Mouse (Mus musculus): ENCODE data around the gene Dennd1b. TPM values are rescaled to one million over a fixed set of nuclear protein-coding genes. Genes with fewer than 3 reads are reported as not detected.
A peak's percentile ranks its signal among the peaks of the same experiment; 100 is the strongest.

Dennd1b gene
- polyA plus RNA-seq, 1 experiment from 2014 or later: 11.1 TPM

DNA sequence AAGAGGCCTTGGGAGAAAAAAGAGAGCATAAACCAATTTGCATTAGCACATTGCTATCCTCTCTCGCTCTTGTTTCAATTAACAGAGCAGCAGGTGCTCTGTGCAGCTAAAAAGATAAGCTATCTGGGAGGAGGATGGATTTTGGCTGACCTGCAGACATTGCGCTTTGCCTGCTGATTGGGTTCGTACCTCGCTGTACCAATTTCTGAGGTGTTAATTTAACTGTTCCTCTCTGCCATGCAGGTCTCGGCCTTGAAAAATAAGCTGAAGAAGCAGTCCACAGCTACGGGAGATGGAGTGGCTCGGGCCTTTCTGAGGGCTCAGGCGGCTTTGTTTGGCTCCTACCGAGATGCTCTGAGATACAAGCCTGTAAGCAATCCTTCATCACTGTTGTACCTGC, 138.5 kb downstream of the Dennd1b start:
- H3K27me3 ChIP-seq: no peaks in the 10 kb centered on the region
- H3K4me3 ChIP-seq: no peak overlapping the region
- WGBS: 75% methylated on average over 9 of the region's 9 CpGs
- H3K9me3 ChIP-seq: no peaks in the 10 kb centered on the region
- H3K36me3 ChIP-seq: peaks cover 30% of the 10 kb centered on the region
- peak overlapping the region; percentile 66; the same call in 1 of the 2 replicates for H3K27ac ChIP-seq
- H3K9ac ChIP-seq: no peak overlapping the region
- H3K4me2 ChIP-seq: no peak overlapping the region
- ATAC-seq (ENCODE audit: low FRiP score): no peak; the same call in 1 of the 2 replicates
- no peaks in the 10 kb centered on the region for H3K4me1 ChIP-seq (replicated peaks)

DNA sequence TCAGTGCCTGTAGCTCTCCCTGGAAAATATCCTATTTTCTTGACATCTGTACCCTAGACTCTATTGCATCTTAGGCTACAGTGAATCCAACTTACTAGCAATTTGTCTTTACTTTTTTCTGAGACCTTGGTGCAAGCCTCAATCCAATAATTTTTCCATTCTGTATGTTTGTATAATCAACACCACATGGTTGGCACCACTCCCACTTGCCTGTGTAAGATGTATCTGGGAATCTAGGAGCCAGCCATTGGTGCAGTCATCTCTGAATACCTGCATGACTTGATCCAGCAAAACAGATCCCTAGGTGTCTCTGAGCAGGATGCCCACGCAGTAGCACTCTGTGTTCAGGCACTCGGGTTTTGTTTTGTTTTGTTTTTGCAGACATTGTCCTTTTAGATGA, 145.0 kb downstream of the Dennd1b start:
- Histone ChIP-seq H3K27ac (no peak overlapping the region), H3K36me3 (peaks cover 21% of the 10 kb centered on the region), H3K4me1 (replicated peaks) (no peaks in the 10 kb centered on the region), H3K9me3 (no peaks in the 10 kb centered on the region), H3K4me3 (no peak overlapping the region), H3K27me3 (no peaks in the 10 kb centered on the region), H3K9ac (no peak overlapping the region), H3K4me2 (no peak overlapping the region)
- ATAC-seq (ENCODE audit: low FRiP score): no peak
- WGBS: 88% methylated on average over 2 of the region's 2 CpGs

DNA sequence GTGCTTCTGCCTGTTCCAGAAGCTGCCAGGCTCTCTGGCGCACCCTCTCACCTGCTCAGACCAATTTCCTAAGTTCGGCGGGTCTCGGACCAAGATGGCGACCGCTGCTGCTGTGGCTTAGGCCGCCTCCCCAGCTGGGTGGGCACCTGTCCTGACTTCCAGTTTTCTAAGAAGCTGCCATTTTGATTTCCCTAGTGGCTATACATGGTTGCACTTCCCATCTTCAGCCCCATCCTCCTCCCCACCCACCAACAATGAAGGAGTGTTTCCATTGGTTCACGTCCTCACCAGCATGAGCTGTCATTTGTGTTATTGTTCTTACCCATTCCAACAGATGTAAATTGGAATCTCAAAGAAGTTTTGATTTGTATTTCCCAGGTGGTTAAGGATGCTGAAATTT, 159.4 kb downstream of the Dennd1b start:
- Histone ChIP-seq H3K36me3 (0 out of 2 replicates have a peak, but pooled peaks cover 4% of the 10 kb centered on the region), H3K27me3 (no peaks in the 10 kb centered on the region), H3K4me1 (replicated peaks) (no peaks in the 10 kb centered on the region), H3K9ac (no peak overlapping the region), H3K4me2 (no peak overlapping the region), H3K4me3 (no peak overlapping the region), H3K9me3 (no peaks in the 10 kb centered on the region), H3K27ac (no peak overlapping the region)
- WGBS: 99% methylated on average over 8 of the region's 8 CpGs
- no peak for ATAC-seq (ENCODE audit: low FRiP score)

DNA sequence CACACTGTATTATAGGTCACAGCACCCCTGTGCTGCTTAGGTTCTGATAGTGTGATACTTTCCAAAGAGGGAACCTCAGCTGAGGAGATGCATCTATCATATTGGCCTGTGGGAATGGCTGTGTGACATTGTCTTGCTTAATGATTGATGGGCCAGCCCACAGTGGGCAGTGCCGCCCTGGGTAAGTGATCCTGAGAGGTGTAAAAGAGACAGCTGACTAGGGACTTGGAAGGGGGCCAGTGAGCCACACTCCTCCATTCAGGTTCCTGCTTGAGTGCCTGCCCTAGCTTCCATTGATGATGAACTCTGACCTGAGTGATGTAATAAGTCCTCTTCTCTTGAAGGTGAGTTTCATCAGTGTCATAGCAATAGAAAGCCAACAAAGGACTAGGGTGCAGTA, 176.4 kb downstream of the Dennd1b start:
- ATAC-seq (ENCODE audit: low FRiP score): no peak
- WGBS: 43% methylated on average over 1 of the region's 1 CpGs
- no peaks in the 10 kb centered on the region for H3K9me3 ChIP-seq
- 0 out of 2 replicates have a peak, but pooled peaks cover 3% of the 10 kb centered on the region for H3K4me1 ChIP-seq (replicated peaks)
- H3K4me2 ChIP-seq: no peak overlapping the region
- H3K27me3 ChIP-seq: no peaks in the 10 kb centered on the region
- peaks cover 9% of the 10 kb centered on the region for H3K36me3 ChIP-seq
- H3K9ac ChIP-seq: no peak overlapping the region
- H3K4me3 ChIP-seq: no peak overlapping the region
- no peak overlapping the region for H3K27ac ChIP-seq

DNA sequence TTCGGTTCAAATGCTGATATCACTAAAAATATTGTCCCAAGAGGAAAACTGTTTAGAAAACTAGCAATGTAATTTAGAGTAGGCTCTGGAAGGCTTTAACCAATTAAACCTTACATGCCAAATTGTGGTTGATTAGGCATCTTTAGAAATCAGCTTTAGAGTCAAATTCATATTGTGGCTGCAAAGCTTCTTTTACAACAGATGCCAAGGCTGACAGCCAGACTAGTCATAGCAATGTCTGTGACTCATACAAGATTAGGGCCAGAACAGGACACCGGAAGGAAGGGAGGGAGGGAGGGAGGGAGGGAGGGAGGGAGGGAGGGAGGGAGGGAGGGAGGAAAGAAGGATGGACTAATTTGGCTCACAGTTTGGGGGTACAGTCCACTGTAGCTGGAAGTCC, 182.3 kb downstream of the Dennd1b start:
- H3K4me1 ChIP-seq (replicated peaks): no peaks in the 10 kb centered on the region
- 98% methylated on average over 2 of the region's 2 CpGs for WGBS
- H3K27me3 ChIP-seq: no peaks in the 10 kb centered on the region
- no peak for ATAC-seq (ENCODE audit: low FRiP score)
- H3K9me3 ChIP-seq: no peaks in the 10 kb centered on the region
- H3K4me2 ChIP-seq: no peak overlapping the region
- H3K27ac ChIP-seq: no peak overlapping the region
- H3K9ac ChIP-seq: no peak overlapping the region
- no peak overlapping the region for H3K4me3 ChIP-seq
- H3K36me3 ChIP-seq: peaks cover 9% of the 10 kb centered on the region

DNA sequence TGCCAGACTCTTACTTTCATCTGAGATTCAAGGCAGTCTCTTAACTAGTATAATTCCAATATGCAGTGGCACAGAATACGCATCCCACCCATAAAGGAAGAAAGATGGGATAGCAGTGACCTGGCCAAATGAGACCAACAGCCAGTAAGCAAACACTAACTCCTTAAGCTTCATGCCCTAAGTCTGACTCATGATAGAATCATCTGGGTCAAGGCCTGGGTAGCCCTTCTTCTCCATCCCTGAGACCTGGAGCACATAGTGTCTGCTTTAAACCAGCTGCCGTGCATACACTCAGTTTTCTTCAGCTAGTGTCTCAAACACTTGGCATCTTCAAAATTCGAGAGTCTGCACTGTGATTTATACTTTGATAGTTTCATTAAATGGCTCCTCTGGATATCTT, 183.1 kb downstream of the Dennd1b start:
- Histone ChIP-seq H3K36me3 (peaks cover 9% of the 10 kb centered on the region), H3K27ac (no peak overlapping the region), H3K9me3 (no peaks in the 10 kb centered on the region), H3K4me1 (replicated peaks) (no peaks in the 10 kb centered on the region), H3K4me3 (no peak overlapping the region), H3K27me3 (no peaks in the 10 kb centered on the region), H3K4me2 (no peak overlapping the region), H3K9ac (no peak overlapping the region)
- WGBS: 90% methylated on average over 3 of the region's 3 CpGs
- no peak for ATAC-seq (ENCODE audit: low FRiP score)

DNA sequence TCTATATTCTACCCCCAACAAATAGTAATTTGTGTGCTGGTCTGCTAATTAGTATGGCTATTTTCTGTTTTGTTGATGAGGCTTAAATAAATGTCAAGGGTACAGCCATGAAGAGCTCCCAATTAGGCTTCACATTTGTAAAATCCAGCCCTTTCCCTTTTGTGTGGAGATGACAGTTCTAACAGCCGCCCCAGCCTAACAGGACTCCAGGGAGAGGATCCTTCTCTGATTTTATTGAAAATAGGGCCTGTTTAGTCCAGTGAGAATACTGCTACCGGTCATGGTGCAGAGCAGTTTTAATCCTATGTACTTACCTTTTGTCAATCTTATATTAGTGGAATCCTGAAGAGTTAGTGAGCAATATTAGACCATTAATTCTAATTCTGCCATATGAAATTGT, 189.8 kb downstream of the Dennd1b start:
- peak overlapping the region; percentile 23; the same call in 1 of the 2 replicates for H3K27ac ChIP-seq
- WGBS: 23% methylated on average over 2 of the region's 2 CpGs
- ATAC-seq (ENCODE audit: low FRiP score): no peak

DNA sequence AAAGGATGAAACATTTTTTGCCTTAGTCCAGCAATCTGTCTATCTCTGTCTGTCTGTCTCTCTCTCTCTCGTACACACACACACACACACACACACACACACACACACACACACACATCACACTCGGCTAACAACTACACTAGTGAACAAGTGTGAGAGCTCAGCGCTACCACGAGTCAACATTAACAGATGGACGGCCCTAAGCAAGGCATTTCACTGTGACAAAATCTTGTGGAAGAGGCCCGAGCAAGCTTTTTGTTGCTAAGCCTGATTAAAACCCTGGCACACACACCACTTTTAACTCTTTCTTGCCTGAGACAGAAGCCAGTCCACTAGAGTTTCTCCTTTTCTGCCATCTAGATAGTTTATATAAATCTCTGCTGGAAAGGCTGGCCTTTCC, 190.3 kb downstream of the Dennd1b start:
- no peak for ATAC-seq (ENCODE audit: low FRiP score)
- H3K9me3 ChIP-seq: no peaks in the 10 kb centered on the region
- peak overlapping the region; percentile 35; the same call in 1 of the 2 replicates for H3K27ac ChIP-seq
- WGBS: 38% methylated on average over 6 of the region's 6 CpGs
- no peak overlapping the region for H3K4me2 ChIP-seq
- no peak overlapping the region for H3K4me3 ChIP-seq
- H3K36me3 ChIP-seq: no peaks in the 10 kb centered on the region
- H3K9ac ChIP-seq: no peak overlapping the region
- no peaks in the 10 kb centered on the region for H3K27me3 ChIP-seq
- peaks cover 7% of the 10 kb centered on the region for H3K4me1 ChIP-seq (replicated peaks)

More for the DNA sequence above, 189.8 kb downstream of the Dennd1b start:
- no peak overlapping the region for H3K9ac ChIP-seq
- no peaks in the 10 kb centered on the region for H3K9me3 ChIP-seq
- no peaks in the 10 kb centered on the region for H3K27me3 ChIP-seq
- no peak overlapping the region for H3K4me3 ChIP-seq
- H3K4me1 ChIP-seq (replicated peaks): peaks cover 7% of the 10 kb centered on the region
- no peaks in the 10 kb centered on the region for H3K36me3 ChIP-seq
- no peak overlapping the region for H3K4me2 ChIP-seq

DNA sequence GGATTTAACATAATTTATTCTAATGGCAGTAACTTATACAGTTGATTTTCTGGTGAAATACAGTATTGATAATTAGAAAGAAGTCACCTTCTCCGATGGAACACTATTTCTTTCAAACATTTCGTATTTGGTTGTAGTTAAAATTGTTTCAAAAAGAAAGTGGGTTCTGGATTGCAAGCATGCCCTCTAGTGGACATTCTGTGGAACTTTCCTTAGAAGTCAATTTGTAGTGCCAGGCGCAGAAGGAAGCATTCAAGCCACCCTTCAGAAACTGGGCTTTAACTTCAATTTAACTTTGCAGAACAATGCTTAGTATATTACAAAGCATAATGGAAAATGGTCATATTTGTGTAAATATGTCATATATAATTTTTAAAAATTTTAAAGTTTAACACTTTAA, 193.2 kb downstream of the Dennd1b start:
- Histone ChIP-seq H3K27me3 (no peaks in the 10 kb centered on the region), H3K9ac (no peak overlapping the region), H3K9me3 (no peaks in the 10 kb centered on the region), H3K4me3 (no peak overlapping the region), H3K27ac (no peak overlapping the region), H3K36me3 (no peaks in the 10 kb centered on the region), H3K4me1 (replicated peaks) (peaks cover 7% of the 10 kb centered on the region), H3K4me2 (no peak overlapping the region)
- ATAC-seq (ENCODE audit: low FRiP score): no peak
- 24% methylated on average over 3 of the region's 3 CpGs for WGBS

DNA sequence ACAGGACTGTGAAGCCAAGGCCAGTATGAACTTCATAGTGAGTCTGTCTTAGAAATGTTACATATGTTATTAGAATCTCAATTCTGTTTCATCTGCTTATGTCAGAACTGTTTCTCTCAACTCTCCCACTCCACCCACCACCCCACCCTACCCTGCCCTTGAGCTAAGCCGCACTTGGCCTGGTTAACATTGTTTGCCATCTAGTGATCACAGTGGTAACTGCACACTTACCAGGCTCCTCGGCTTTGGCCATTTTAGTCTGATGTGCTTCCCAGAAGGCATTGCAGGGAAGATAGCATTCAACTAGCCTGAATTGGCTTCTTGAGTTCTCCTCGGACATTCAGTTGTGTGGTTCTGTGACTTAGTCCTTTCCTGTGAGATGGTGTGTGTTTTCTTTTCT, 198.4 kb downstream of the Dennd1b start:
- ATAC-seq (ENCODE audit: low FRiP score): no peak
- no peak overlapping the region for H3K4me3 ChIP-seq
- no peaks in the 10 kb centered on the region for H3K9me3 ChIP-seq
- no peak overlapping the region for H3K27ac ChIP-seq
- H3K27me3 ChIP-seq: no peaks in the 10 kb centered on the region
- H3K4me2 ChIP-seq: no peak overlapping the region
- no peaks in the 10 kb centered on the region for H3K36me3 ChIP-seq
- H3K9ac ChIP-seq: no peak overlapping the region
- WGBS: 68% methylated on average over 3 of the region's 3 CpGs
- no peaks in the 10 kb centered on the region for H3K4me1 ChIP-seq (replicated peaks)

DNA sequence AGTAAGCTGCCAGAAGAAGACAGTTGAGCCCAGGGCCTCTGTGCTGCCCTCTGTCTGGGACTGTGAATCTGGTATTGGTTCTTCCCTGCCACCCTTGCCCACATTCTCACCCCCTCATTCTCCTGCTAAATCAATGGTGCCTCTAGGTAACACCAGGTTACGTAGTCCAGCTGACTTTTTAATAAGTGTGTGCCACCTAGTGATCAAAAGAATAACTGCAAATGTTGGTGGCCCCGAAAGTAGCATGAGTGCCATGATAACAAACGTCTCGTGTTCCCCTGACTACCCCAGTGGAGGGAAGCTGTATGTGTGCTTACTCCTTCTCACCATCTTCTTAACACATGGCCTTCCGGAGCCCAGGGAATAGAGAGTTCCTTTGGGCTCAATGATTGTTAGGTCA, 199.6 kb downstream of the Dennd1b start:
- Histone ChIP-seq H3K9ac (no peak overlapping the region), H3K4me2 (no peak overlapping the region), H3K9me3 (no peaks in the 10 kb centered on the region), H3K4me1 (replicated peaks) (no peaks in the 10 kb centered on the region), H3K36me3 (peaks cover 3% of the 10 kb centered on the region; the same call in 1 of the 2 replicates), H3K4me3 (no peak overlapping the region), H3K27ac (no peak overlapping the region), H3K27me3 (no peaks in the 10 kb centered on the region)
- 37% methylated on average over 5 of the region's 5 CpGs for WGBS
- ATAC-seq (ENCODE audit: low FRiP score): peak; percentile 59

DNA sequence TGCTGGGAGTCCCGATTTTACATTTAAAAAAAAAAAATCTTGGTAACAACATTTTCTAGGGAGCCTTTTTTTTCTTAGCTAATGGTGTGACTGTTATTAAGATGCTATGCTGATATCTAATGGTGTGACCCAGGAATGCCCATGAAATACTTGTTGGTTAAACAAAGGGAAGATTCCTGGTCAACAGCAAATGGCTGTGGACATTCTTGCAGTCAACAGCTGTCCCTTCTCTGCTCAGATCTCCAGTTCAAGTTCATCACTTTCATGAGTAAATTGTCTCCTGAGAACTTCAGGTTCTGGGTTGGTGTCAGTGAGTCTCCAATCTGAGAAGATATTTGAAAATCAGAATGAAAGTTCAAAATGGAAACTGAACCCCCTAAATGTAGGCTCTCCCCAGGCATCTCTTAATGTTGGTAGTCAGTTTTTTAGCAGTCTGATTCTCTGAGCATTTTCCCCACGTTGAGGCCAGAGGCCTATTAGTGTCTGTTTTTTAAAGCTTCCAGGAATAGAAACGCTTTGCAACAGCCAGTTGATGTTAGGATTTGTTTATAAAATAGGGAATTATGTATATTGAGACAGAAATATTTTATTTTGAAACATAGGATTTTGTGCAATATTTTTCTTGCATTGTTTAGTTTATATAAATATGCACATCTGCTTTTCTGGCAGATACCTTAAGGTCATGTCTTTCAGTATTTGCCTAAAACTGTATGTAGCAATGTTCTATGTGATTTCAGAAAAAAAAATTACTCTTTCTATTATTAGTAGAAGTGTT, 211.0 kb downstream of the Dennd1b start:
- ATAC-seq (ENCODE audit: low FRiP score): no peak
- peaks cover 14% of the 10 kb centered on the region for H3K36me3 ChIP-seq
- H3K9me3 ChIP-seq: no peaks in the 10 kb centered on the region
- WGBS: 82% methylated on average over 3 of the region's 3 CpGs
- H3K27ac ChIP-seq: no peak overlapping the region
- H3K4me3 ChIP-seq: no peak overlapping the region
- no peak overlapping the region for H3K4me2 ChIP-seq
- H3K9ac ChIP-seq: no peak overlapping the region
- H3K27me3 ChIP-seq: no peaks in the 10 kb centered on the region
- H3K4me1 ChIP-seq (replicated peaks): no peaks in the 10 kb centered on the region

DNA sequence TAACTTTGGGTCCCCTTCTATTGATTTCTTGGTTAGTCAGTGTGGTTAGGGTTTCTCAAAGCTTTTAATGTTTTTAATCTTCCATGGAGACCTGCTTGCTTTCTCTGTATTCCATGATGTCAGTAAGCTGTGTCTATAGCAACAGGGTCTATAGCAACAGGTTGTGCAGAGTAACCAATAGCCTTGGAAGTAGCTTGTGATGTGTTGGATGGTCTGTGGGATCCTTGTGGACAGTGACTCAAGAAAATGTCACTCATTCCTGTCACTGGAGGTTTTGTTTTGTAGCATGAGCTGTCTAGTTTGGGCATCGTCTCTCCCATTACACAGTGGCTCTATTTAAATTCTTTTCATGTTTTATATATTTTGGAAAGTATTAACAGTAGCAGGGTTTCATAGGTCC, 216.5 kb downstream of the Dennd1b start:
- no peaks in the 10 kb centered on the region for H3K9me3 ChIP-seq
- 96% methylated on average over 1 of the region's 1 CpGs for WGBS
- H3K36me3 ChIP-seq: no peaks in the 10 kb centered on the region
- no peak overlapping the region for H3K4me2 ChIP-seq
- ATAC-seq (ENCODE audit: low FRiP score): no peak
- H3K27ac ChIP-seq: no peak overlapping the region
- H3K27me3 ChIP-seq: no peaks in the 10 kb centered on the region
- no peak overlapping the region for H3K9ac ChIP-seq
- H3K4me3 ChIP-seq: no peak overlapping the region
- no peaks in the 10 kb centered on the region for H3K4me1 ChIP-seq (replicated peaks)

Measured in hindbrain, embryonic 13.5 days (tissue).